ENCODE assay signal across 9 mouse cellular contexts in the genomic region with DNA sequence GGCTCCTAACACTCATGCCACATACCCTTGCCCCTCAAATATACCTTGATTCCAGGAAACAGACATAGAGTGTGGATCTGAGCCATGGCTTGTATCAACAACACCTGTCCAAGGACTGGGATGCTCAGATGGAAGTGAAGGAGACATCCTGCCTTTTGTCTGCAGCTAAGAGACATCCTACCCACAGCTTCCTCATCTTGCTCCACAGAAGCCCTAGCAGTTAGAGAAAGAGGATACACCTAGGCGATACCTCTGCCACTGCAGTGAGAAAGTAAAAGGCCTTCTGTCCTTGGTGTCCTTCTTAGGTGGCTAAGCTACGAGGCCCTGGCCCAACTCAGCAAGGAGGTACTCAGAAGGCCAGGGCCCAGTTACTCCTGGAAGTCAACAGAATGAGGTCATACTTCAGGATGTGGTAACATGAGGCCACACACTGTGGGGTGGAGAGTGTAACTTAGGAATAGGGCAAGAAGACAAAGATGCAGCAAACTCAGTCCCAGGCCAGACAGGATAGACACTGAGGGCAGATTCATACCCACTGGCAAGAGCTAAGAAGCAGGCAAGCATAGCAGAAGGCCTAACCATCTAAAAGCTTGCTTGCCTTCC. TPM values are rescaled to one million over a fixed set of nuclear protein-coding genes. Genes with fewer than 3 reads are reported as not detected.
DNase-seq lines count a peak whose midpoint lies in the region; ATAC-seq and TF ChIP-seq lines count a peak whose summit lies in the region.
"Had no signal": no experiment of that assay in that cellular context is flagged by ENCODE, and none has a peak within 500 bp of the region (broad histone marks: within the 10 kb centered on the region; RNA-seq: fewer than 3 reads in every experiment).

No protein-coding gene starts in this region.

- H3K4me1 ChIP-seq in liver, embryonic 11.5 days (replicated peaks; ENCODE audit: control insufficient read depth, insufficient read depth, low read length), result peaks cover 66% of the 10 kb centered on the region
- peaks cover 32% of the 10 kb centered on the region for H3K4me1 ChIP-seq in stomach, postnatal 0 days (replicated peaks; ENCODE audit: control insufficient read depth, insufficient read depth)

- WGBS in liver, embryonic 11.5 days, result 56% methylated on average over 2 of the region's 2 CpGs
- WGBS in stomach, postnatal 0 days, result 57% methylated on average over 2 of the region's 2 CpGs

- no peak for TF ChIP-seq CTCF in stomach, postnatal 0 days (IDR thresholded peaks at IDR 0.05; ENCODE audit: low read depth)

- H3K9me3 ChIP-seq in liver, embryonic 11.5 days (ENCODE audit: control insufficient read depth, low read length), result no peaks in the 10 kb centered on the region
- H3K9me3 ChIP-seq in stomach, postnatal 0 days (ENCODE audit: control insufficient read depth, low read length), result no peaks in the 10 kb centered on the region

- DNase-seq in adrenal gland, adult 8-10 months, result peak; percentile 63
- no peak for DNase-seq in adrenal gland, postnatal 4 days (ENCODE audit: low spot score in 2 of 2)
- DNase-seq in thymus, postnatal 0 days (ENCODE audit: low spot score), result peak; percentile 35
- no peak for DNase-seq in thymus, postnatal 25 days
- DNase-seq in liver, embryonic 11.5 days (ENCODE audit: low spot score), result no peak
- no peak for DNase-seq in stomach, postnatal 0 days (ENCODE audit: low spot score)
- DNase-seq in frontal cortex, adult 2 months (ENCODE audit: extremely low spot score in 1 of 2, low spot score in 1 of 2), result no peak
- DNase-seq in right cerebral cortex, postnatal 10 days (ENCODE audit: low spot score in 2 of 2), result no peak

- no peak for ATAC-seq in liver, embryonic 11.5 days (replicated peaks; ENCODE audit: low FRiP score)
- ATAC-seq in stomach, postnatal 0 days (ENCODE audit: low FRiP score, low TSS enrichment), result peak; percentile 70
- ATAC-seq: forebrain, embryonic 14.5 days had no signal

- H3K4me3 ChIP-seq in liver, embryonic 11.5 days (ENCODE audit: low read depth, low read length), result no peak overlapping the region
- no peak overlapping the region for H3K4me3 ChIP-seq in stomach, postnatal 0 days (ENCODE audit: low read depth, low read length)

- no peak for TF ChIP-seq EP300 in stomach, postnatal 0 days (optimal IDR thresholded peaks at IDR 0.05)

- peak overlapping the region; percentile 32; the same call in 1 of the 2 replicates for H3K4me2 ChIP-seq in liver, embryonic 11.5 days
- no peak overlapping the region for H3K4me2 ChIP-seq in stomach, postnatal 0 days (replicated peaks; ENCODE audit: low read depth)

- H3K9ac ChIP-seq in liver, embryonic 11.5 days (ENCODE audit: low read depth, low read length), result no peak overlapping the region
- H3K9ac ChIP-seq in stomach, postnatal 0 days (ENCODE audit: low read length), result no peak overlapping the region

- H3K36me3 ChIP-seq in liver, embryonic 11.5 days (ENCODE audit: control insufficient read depth, insufficient read depth, low read length), result peaks cover 2% of the 10 kb centered on the region; the same call in 1 of the 2 replicates
- no peaks in the 10 kb centered on the region for H3K36me3 ChIP-seq in stomach, postnatal 0 days (ENCODE audit: control insufficient read depth, insufficient read depth, low read length)

- no peaks in the 10 kb centered on the region for H3K27me3 ChIP-seq in liver, embryonic 11.5 days (replicated peaks; ENCODE audit: control insufficient read depth, insufficient read depth, low read length)
- no peaks in the 10 kb centered on the region for H3K27me3 ChIP-seq in stomach, postnatal 0 days (ENCODE audit: control insufficient read depth, insufficient read depth, low read length)

- no peak overlapping the region for H3K27ac ChIP-seq in liver, embryonic 11.5 days (ENCODE audit: low read depth, low read length)
- 0 out of 2 replicates have a peak overlapping the region, but pooled peaks have one; percentile 40 for H3K27ac ChIP-seq in stomach, postnatal 0 days (replicated peaks)

RNA-seq across cellular contexts. Expression of a gene that starts 8.0 kb away (rescaled TPM):
- 100 to 1,000 TPM; 155 to 174 (median 159) TPM for total RNA-seq in adrenal gland, adult 8-10 months (2022)
- 100 to 1,000 TPM; 152 to 160 TPM for total RNA-seq in adrenal gland, postnatal 4 days (2021)
- polyA plus RNA-seq in thymus, postnatal 0 days (2015; fragmentation: Nextera tagmentation; extraction: Ambion mirVana), result 26.6 and 30.4 TPM in 2 replicates
- 26.9 and 30.1 TPM in 2 replicates for polyA plus RNA-seq in liver, embryonic 11.5 days (2014; fragmentation: Nextera tagmentation; extraction: Ambion mirVana)
- 34.6 and 35.4 TPM in 2 replicates for polyA plus RNA-seq in stomach, postnatal 0 days (2015; fragmentation: Nextera tagmentation; extraction: Ambion mirVana)
- polyA plus RNA-seq in frontal cortex, adult 2 months (2012; rRNA removed), result 27.6 and 28.6 TPM in 2 replicates

RNA-seq across cellular contexts. Expression of a gene that starts 48.5 kb away (rescaled TPM):
- total RNA-seq in adrenal gland, adult 8-10 months (2022), result 1 to 10 TPM; 4.9 to 9.5 (median 6.3) TPM
- 1 to 10 TPM; 7.9 to 8.4 TPM for total RNA-seq in adrenal gland, postnatal 4 days (2021)
- 1.9 and 2.2 TPM in 2 replicates for polyA plus RNA-seq in thymus, postnatal 0 days (2015; fragmentation: Nextera tagmentation; extraction: Ambion mirVana)
- 11.7 and 16.2 TPM in 2 replicates for polyA plus RNA-seq in liver, embryonic 11.5 days (2014; fragmentation: Nextera tagmentation; extraction: Ambion mirVana)
- polyA plus RNA-seq in stomach, postnatal 0 days (2015; fragmentation: Nextera tagmentation; extraction: Ambion mirVana), result 1.4 TPM in 2 replicates
- 4.9 and 5.0 TPM in 2 replicates for polyA plus RNA-seq in frontal cortex, adult 2 months (2012; rRNA removed)

Comparison
In these comparisons a context has a peak if more than half of its experiments do, and no peak if none do; other contexts are left out.
1. DNase-seq: peak in adrenal gland, adult 8-10 months (single experiment) and thymus, postnatal 0 days (single experiment); none in adrenal gland, postnatal 4 days (0 of 2), thymus, postnatal 25 days (single experiment), liver, embryonic 11.5 days (single experiment), stomach, postnatal 0 days (single experiment), frontal cortex, adult 2 months (0 of 2) and right cerebral cortex, postnatal 10 days (0 of 2).